Mouse (Mus musculus) heart, adult 2 months (tissue): ENCODE results near the gene Hoxc13.

Experiments
- CTCF ChIP-seq: fragments of 200-600 bp; IDR thresholded peaks from 2 replicates; pipeline ENCODE4 v1.8.1; 2022; ENCODE audit warnings: antibody characterized with exemption, mild to moderate bottlenecking, moderate library complexity
- EP300 ChIP-seq: fragments of 200-500 bp; IDR thresholded peaks from 2 replicates; pipeline ENCODE4 v1.6.1; 2011; ENCODE audit warnings: low read depth, low read length, control low read depth; ENCODE audit not compliant: insufficient read depth
- POLR2A ChIP-seq: fragments of 200-500 bp; IDR thresholded peaks from 2 replicates; pipeline ENCODE4 v1.6.1; 2011; ENCODE audit warnings: mild to moderate bottlenecking, low read depth, low read length, control low read depth; ENCODE audit not compliant: insufficient read depth

DNA sequence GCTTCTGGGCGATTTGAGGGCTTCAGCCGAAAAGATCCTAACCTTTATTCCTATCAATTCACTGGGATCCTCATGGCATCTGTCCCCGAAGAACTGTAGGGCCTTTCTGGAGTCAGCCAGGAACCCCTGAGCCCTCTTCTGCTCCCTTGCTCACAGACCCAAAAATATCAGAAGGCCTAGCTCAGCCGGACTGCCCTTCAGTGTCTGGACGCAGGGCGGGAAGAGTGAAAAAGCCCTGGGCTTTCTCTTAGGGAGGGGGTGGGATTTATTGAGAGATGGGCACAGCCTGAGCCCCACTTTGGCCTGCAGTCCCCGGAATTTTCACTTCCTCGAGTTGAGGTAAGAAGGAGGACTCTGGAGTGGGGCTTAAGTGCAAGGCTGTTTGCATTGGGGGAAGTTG, 42.4 kb downstream of the Hoxc13 start:
- no peak for TF ChIP-seq CTCF
- no peak for TF ChIP-seq EP300
- no peak for TF ChIP-seq POLR2A
